Mouse (Mus musculus) spleen, adult 2 months (tissue): ENCODE measurements around the gene Prcd.

Experiments
- CTCF ChIP-seq: fragments of 200-500 bp; IDR thresholded peaks from 2 replicates; pipeline ENCODE4 v1.5.1; 2011; ENCODE audit warnings: mild to moderate bottlenecking, inconsistent platforms; ENCODE audit not compliant: insufficient read depth, insufficient read length, insufficient replicate concordance; ENCODE audit errors: extremely low read depth
- POLR2A ChIP-seq: fragments of 200-500 bp; IDR thresholded peaks from 2 replicates; pipeline ENCODE4 v1.6.1; 2011; ENCODE audit warnings: low read depth, low read length, inconsistent platforms

DNA sequence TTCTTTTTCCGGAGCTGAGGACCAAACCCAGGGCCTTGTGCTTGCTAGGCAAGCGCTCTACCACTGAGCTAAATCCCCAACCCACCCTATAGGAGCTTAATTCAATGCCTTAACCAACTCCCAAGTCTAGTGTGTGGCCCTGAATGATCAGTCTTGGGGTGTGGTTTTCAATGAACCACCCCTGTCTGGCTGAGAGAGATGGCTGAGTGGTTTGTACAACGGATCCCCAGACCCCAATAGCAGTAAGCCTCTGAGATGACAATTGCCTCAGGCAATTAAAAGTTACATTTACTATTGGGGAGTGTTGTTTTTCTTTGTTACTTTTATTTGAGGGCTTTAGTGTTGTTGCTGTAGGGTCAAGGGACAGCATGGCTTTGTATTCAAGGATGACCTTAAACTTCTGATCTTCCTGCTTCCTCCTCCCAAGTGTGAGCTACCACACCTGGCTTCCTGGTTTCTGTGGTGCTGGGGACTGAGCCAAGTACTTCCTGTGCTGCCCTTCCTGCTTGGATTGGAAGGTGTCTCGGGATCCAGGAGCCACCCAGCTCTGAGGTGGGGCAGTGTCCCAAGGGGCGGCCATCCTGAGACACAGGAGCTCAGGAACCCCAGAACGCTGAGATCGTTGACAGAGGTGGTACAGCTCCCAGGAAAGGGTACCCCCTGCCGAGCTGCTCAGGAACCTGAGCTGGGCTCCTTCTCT, 51.2 kb downstream of the Prcd start:
- no peak for TF ChIP-seq CTCF
- no peak for TF ChIP-seq POLR2A
